Mouse (Mus musculus) spleen, postnatal 36 days (tissue): ENCODE data around the gene Cyct.

Experiments
- DNase-seq, 2 experiments: peaks; one replicate each; pipeline ENCODE4 v3.0.0; 2022; ENCODE audit warnings: low spot score in 2 of 2, mixed read lengths in 1 of 2

Gene Cyct

GRCm38 (mm10) chr2:76360226-76360625, at the start of gene Cyct:
Cyct (minus strand) TSS chr2:76360450.
- no peak for DNase-seq

GRCm38 (mm10) chr2:76409986-76410385, 49.7 kb upstream of the Cyct start:
- no peak for DNase-seq

GRCm38 (mm10) chr2:76409526-76409925, 49.3 kb upstream of the Cyct start:
- DNase-seq: no peak

GRCm38 (mm10) chr2:76406937-76407441, 46.7 kb upstream of the Cyct start:
- no peak for DNase-seq

GRCm38 (mm10) chr2:76406151-76406936, 46.1 kb upstream of the Cyct start, which contains the start of gene Osbpl6:
Osbpl6 (plus strand) TSS chr2:76406508.
- DNase-seq: no peak

GRCm38 (mm10) chr2:76405596-76406150, 45.4 kb upstream of the Cyct start:
- DNase-seq: no peak

GRCm38 (mm10) chr2:76400178-76400577, 39.9 kb upstream of the Cyct start:
- no peak for DNase-seq

GRCm38 (mm10) chr2:76386531-76386930, 26.3 kb upstream of the Cyct start:
- DNase-seq: no peak

GRCm38 (mm10) chr2:76378646-76379045, 18.4 kb upstream of the Cyct start:
- DNase-seq: no peak

- no peak for DNase-seq
Observed at GRCm38 (mm10) chr2:76374544-76375206, 14.4 kb upstream of the Cyct start.

GRCm38 (mm10) chr2:76372244-76372643, 12.0 kb upstream of the Cyct start:
- no peak for DNase-seq

GRCm38 (mm10) chr2:76370656-76370922, 10.3 kb upstream of the Cyct start:
- DNase-seq: no peak

GRCm38 (mm10) chr2:76369821-76370655, 9.8 kb upstream of the Cyct start, which contains the start of gene Rbm45:
Rbm45 (plus strand) TSS chr2:76369984.
- DNase-seq: peak; percentile 83 to 85

GRCm38 (mm10) chr2:76368861-76369660, 8.8 kb upstream of the Cyct start:
- no peak for DNase-seq

- peak; percentile 60 to 66 for DNase-seq
Observed at GRCm38 (mm10) chr2:76367188-76367922, 7.1 kb upstream of the Cyct start.

- DNase-seq: no peak
Observed at GRCm38 (mm10) chr2:76365811-76366210, 5.6 kb upstream of the Cyct start.

- no peak for DNase-seq
Observed at GRCm38 (mm10) chr2:76362111-76362510, 1.9 kb upstream of the Cyct start.

GRCm38 (mm10) chr2:76347839-76348238, 12.4 kb downstream of the Cyct start:
- no peak for DNase-seq

GRCm38 (mm10) chr2:76342146-76342545, 18.1 kb downstream of the Cyct start:
- no peak for DNase-seq
